Mouse (Mus musculus) yolk sac, embryonic 10.5 days (tissue): ENCODE results near the gene Prss22.

Experiments
- DNase-seq: peaks from one replicate; pipeline ENCODE4 v3.0.0-alpha.2; 2017; ENCODE audit warnings: low spot score

Gene Prss22

DNA sequence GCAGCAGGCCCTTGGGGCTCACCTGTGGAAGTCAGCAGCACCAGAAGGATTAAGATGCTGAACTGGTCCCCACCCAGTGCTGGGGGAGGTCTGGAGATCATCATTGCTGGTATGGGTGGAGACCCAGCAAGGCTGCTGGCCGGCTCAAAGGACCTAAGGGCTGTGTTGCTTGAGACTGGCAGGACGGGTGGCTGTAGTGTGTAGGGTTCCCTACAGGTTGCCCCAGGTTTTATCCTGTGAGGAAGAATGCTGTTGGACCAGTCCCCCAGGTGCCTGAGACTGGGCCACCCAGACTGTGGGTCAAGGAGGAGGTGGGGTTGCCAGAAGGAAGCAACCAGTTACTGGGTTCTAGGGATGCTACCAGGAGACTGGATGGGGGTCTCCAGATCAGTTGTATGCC lies at the start of gene Prss22:
Prss22 (minus strand) TSS at position 200 of the 400 bp plus-strand sequence.
- no peak for DNase-seq

GRCm38 (mm10) chr17:24046026-24046425 lies 48.1 kb upstream of the Prss22 start:
- DNase-seq, result peak; percentile 23

GRCm38 (mm10) chr17:24045608-24046007 lies 47.7 kb upstream of the Prss22 start:
- DNase-seq, result no peak

DNA sequence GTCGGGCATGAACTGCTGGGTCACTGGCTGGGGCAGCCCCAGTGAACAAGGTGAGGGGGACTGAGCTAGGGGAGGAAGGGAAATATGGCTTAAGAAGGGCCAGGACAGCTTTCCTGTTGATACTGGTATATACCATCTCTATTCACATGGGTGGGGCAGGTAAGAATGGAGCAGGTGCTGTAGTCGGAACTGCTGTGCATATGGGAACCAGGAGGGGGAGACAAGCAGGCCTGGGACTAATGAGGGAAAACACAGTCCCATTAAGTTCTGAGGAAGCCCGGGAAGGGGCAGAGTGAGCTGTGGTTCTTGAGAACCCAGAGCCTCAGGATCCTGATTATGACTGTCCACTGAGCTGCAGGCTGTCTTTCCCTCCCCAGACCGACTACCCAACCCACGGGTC lies 46.6 kb upstream of the Prss22 start:
- no peak for DNase-seq

- DNase-seq, result no peak
Measured at GRCm38 (mm10) chr17:24037844-24038243, 39.9 kb upstream of the Prss22 start, which contains the start of gene Prss27. TSS of gene Prss27 (plus strand) at chr17:24038144.

- DNase-seq, result no peak
Measured at GRCm38 (mm10) chr17:24037360-24037759, 39.5 kb upstream of the Prss22 start.

DNA sequence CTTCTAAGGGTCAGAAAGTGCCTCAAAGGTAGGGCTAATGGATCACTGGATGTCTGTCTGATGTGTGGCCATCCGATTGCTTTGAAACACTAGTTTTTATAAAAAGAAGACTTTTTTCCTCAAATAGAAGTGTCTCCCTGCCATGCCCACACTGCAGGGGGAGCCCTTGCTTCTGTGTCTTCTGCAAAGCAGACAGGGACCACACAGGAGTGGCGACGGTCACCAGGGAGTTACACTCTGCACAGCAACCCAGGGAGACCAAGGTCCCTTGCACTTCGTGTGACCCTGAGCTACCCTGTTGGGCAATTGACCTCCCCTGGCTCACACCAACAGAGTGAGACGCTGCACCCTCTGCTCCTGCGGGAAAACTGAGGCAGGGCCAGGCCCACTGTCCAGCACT lies 39.1 kb upstream of the Prss22 start:
- no peak for DNase-seq

DNA sequence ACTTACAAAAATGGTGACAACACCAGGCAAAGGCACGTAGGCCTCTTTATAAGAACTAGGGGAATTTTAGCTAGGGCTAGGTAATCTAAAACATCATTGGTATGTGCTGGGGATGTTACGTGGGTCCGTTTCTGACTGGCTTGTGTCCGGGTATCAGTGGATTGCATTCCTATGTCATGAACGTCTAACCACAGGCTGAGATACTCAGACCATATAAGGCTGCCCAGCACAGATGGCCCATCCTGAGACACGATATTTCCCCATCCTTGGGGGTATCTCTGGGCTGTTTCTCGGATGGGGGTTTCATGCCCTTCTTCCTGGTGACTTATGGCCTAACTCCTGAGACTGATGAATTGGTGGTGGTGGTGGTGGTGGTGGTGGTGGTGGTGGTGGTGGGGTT lies 37.2 kb upstream of the Prss22 start:
- no peak for DNase-seq

DNA sequence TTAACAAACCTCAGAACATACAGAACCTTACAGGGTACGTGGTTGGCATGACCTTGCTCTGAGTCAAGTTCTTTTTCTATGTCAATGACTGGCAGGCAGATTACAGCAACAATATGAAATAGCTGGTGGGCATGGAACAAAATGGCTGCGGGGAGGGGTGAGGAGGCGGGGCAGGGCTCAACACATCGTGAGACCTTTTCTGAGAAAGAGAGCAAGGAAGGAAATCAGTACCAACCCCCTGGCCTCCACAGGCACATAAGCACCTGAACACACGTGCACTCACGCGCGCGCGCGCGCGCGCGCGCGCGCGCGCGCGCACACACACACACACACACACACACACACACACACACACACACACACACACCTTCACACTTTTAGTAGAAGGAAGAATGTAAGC lies 32.7 kb upstream of the Prss22 start:
- no peak for DNase-seq

DNA sequence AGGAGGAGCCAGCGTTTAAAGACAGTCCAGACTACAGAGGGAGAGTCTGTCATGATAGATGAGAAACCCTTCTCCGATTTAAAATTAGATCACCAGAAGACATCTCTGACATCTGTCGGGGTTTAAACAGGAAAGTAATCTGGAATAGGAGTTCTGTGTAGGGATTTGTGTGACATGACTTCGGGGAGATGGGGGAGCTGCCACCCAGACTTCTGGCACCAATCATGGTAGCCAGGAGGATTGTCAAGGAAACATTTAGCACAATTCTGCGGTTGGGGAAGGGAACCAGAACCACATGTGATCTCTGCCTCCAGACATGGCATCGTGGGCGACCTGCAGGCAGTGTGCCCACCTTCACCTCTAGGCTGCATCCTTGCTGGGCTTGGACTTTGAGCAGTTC lies 31.6 kb upstream of the Prss22 start:
- DNase-seq, result no peak

- DNase-seq, result no peak
Measured at GRCm38 (mm10) chr17:24021375-24022199, 23.7 kb upstream of the Prss22 start.

DNA sequence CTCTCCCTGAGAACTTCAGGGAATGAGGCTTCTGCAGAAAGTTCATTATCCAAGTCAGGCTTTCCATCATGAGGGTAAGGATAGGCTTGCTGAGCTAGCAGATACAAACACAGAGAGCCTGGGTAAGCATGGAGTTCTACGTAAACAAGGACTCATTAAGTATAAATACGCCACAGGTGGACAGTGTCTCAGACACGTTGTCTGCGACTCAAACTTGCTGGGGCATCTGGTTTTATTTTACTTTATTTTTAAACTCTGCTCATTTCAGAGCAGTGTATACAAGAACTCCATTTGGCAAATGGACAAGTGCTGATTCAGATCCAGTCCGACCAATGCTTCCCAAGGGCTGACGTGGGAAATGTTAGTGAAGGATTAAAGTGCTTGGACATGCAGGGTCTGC lies 22.8 kb upstream of the Prss22 start:
- no peak for DNase-seq

- no peak for DNase-seq
Measured at GRCm38 (mm10) chr17:24015727-24016126, 17.8 kb upstream of the Prss22 start.

- DNase-seq, result no peak
Measured at GRCm38 (mm10) chr17:24014433-24014965, 16.6 kb upstream of the Prss22 start.

DNA sequence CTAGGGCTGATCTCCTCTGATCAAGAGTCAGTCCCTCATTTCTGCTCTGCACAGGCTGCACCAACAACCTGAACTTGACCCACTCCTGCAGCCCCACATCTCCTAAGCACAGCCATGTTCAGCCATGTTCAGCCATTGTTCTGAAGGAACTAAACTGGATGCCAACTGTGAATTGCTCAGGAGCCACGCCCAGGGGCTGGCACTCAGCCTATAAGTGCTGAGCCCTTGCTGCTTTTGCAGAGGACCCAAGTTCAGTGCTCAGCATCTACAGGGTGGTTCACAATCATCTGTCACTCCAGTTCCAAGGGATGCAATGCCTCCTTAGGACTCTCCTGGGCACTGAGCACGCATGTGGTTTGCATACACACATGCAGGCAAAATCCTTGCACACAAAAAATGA lies 15.0 kb upstream of the Prss22 start:
- DNase-seq, result no peak

- DNase-seq, result no peak
Measured at GRCm38 (mm10) chr17:24009617-24010016, 11.7 kb upstream of the Prss22 start.

GRCm38 (mm10) chr17:24008105-24008504 lies 10.2 kb upstream of the Prss22 start:
- no peak for DNase-seq

GRCm38 (mm10) chr17:24007391-24007790 lies 9.5 kb upstream of the Prss22 start:
- DNase-seq, result no peak

GRCm38 (mm10) chr17:24006930-24007329 lies 9.0 kb upstream of the Prss22 start:
- no peak for DNase-seq

GRCm38 (mm10) chr17:24005049-24005448 lies 7.1 kb upstream of the Prss22 start:
- no peak for DNase-seq

DNA sequence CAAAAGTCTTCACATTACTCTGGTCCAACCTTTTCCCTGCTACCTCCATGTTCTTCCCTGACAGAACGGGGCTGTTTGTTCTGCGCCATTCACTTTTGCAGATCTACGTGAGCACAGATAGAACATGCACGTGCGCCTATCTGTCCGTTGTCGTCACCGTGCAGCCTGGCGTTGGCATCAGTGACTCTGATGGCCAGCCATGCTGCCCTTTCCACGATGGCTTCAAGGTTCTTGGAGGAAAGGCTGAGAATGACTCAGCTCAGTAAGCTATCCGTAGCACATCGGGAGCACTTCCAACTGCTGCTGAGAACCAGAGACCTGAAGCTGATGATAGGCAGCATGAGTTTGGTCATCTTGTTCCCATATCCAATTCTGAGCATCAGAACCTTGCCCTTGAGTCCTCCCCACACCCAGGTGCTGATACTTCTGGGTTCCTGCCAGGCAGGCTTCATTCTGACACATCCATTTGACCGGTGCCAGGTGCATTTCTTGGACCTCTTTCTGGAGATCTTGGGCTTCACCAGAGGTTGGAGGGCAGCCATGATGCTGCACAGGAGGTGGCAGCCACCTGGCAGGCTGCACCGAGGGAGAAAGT lies 6.3 kb upstream of the Prss22 start:
- no peak for DNase-seq

DNA sequence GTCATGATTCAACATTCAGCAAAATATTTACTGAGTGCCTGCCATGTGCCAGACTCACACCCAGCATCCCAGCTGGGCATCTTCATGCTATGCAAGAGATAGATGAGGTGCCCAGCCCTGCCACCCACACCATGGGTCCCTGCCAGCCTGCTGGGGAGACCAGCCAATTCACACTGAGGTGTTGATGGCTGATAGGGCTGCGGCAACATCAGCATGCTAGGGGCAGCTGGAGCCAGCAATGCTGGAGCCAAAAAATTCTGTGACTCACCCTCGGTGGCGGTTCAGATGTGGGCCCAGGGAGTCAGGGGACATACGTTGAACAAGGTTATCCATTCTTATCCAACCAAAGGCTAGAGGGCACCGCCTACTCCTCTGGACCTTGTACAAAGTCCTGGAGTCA lies 2.5 kb upstream of the Prss22 start:
- no peak for DNase-seq

DNA sequence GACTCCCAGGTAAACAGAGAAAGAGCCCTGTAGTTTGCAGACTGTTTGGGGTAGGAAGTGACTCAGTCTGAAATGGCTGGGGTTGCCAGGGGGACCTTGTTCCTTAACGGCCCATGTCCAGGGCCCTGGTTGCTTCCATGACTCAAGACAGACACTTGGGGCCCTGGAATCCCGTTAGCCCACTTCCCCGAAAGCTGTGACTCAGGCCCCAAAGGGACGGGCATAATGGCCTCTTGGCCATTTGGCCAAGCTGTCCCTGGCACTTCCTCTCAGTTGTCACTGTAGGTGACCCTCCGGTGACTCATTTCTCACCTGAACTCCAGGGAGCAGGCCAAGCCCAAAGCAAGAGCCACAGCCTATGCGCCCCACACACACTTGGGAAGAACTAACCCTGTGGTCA lies 483 bp upstream of the Prss22 start:
- no peak for DNase-seq
